Mouse (Mus musculus): Measurements from ENCODE around the gene Adcy4. TPM values are rescaled to one million over a fixed set of nuclear protein-coding genes. Genes with fewer than 3 reads are reported as not detected.

Adcy4 gene
- polyA plus RNA-seq, 2 experiments from 2014 or later = 0.08 TPM; not detected in 1

- ATAC-seq = no peak
These were observed 36.6 kb downstream of the Adcy4 start for GRCm38 (mm10) chr14:55747051-55747847.

- peak; percentile 33 for ATAC-seq
These were observed 38.0 kb downstream of the Adcy4 start for GRCm38 (mm10) chr14:55745861-55746237.

- peak; percentile 64 for ATAC-seq
These were observed 38.6 kb downstream of the Adcy4 start, which contains the start of the genes Dhrs1 and Nop9 for GRCm38 (mm10) chr14:55745180-55745860. TSS of gene Dhrs1 (minus strand) at chr14:55745690. TSS of gene Nop9 (plus strand) at chr14:55745693.

GRCm38 (mm10) chr14:55743711-55744110 lies 40.2 kb downstream of the Adcy4 start:
- ATAC-seq = peak; percentile 65

GRCm38 (mm10) chr14:55737086-55737687 lies 46.7 kb downstream of the Adcy4 start:
- ATAC-seq = no peak

GRCm38 (mm10) chr14:55735758-55736157 lies 48.1 kb downstream of the Adcy4 start:
- no peak for ATAC-seq

- ATAC-seq = no peak
These were observed 48.6 kb downstream of the Adcy4 start for GRCm38 (mm10) chr14:55735334-55735733.

GRCm38 (mm10) chr14:55734869-55735268 lies 49.0 kb downstream of the Adcy4 start:
- ATAC-seq = no peak

- no peak for ATAC-seq
These were observed 50.0 kb downstream of the Adcy4 start for GRCm38 (mm10) chr14:55733889-55734288.

GRCm38 (mm10) chr14:55730531-55731032 lies 53.3 kb downstream of the Adcy4 start:
- ATAC-seq = no peak

GRCm38 (mm10) chr14:55730116-55730515 lies 53.8 kb downstream of the Adcy4 start:
- ATAC-seq = no peak

- ATAC-seq = no peak
These were observed 55.8 kb downstream of the Adcy4 start for GRCm38 (mm10) chr14:55727889-55728685.

- ATAC-seq = no peak
These were observed 57.6 kb downstream of the Adcy4 start for GRCm38 (mm10) chr14:55726261-55726660.

- peak; percentile 85 for ATAC-seq
These were observed 59.5 kb downstream of the Adcy4 start for GRCm38 (mm10) chr14:55724411-55724871.

GRCm38 (mm10) chr14:55723433-55723832 lies 60.5 kb downstream of the Adcy4 start:
- no peak for ATAC-seq

- no peak for ATAC-seq
These were observed 61.4 kb downstream of the Adcy4 start for GRCm38 (mm10) chr14:55722438-55722945.

- peak; percentile 53 for ATAC-seq
These were observed 62.0 kb downstream of the Adcy4 start, which contains the start of gene Rabggta for GRCm38 (mm10) chr14:55721700-55722437. TSS of gene Rabggta (minus strand) at chr14:55722263.

- ATAC-seq = no peak
These were observed 62.8 kb downstream of the Adcy4 start for GRCm38 (mm10) chr14:55721076-55721475.

GRCm38 (mm10) chr14:55720666-55721065 lies 63.2 kb downstream of the Adcy4 start:
- ATAC-seq = no peak

GRCm38 (mm10) chr14:55719737-55720136 lies 64.2 kb downstream of the Adcy4 start:
- ATAC-seq = no peak
